In the genomic region with DNA sequence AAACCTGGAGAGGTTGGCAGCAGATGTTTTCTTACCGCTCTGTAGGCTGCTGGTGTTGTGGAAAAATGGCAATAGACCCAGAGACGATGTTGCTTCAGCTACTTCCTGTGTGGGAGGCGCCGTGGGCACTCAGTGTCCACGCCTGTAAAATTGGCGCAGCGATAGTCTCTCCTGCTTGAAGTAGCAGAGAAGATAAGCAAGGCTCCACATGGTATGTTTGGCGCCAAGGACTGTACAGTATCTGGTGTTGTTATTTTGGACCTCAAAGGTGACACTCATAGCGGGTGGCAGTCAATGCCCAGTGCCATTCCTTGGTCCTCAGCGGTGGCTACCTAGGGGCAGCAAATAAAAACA, we compare ENCODE assay signal across 8 mouse cellular contexts. TPM values are rescaled to one million over a fixed set of nuclear protein-coding genes. Genes with fewer than 3 reads are reported as not detected.
A peak's percentile ranks its signal among the peaks of the same experiment; 100 is the strongest.
DNase-seq lines count a peak whose midpoint lies in the region; ATAC-seq lines count a peak whose summit lies in the region.

No protein-coding gene starts in this region.

- no peak for ATAC-seq in heart, embryonic 12.5 days (ENCODE audit: insufficient number of reproducible peaks, low FRiP score)
- no peak for ATAC-seq in limb, embryonic 13.5 days (ENCODE audit: low FRiP score, low read depth)

- peak overlapping the region; percentile 26; the same call in 1 of the 2 replicates for H3K9ac ChIP-seq in heart, embryonic 12.5 days
- H3K9ac ChIP-seq in limb, embryonic 13.5 days = no peak overlapping the region

- no peaks in the 10 kb centered on the region for H3K9me3 ChIP-seq in heart, embryonic 12.5 days (replicated peaks)
- no peaks in the 10 kb centered on the region for H3K9me3 ChIP-seq in limb, embryonic 13.5 days

- no peaks in the 10 kb centered on the region for H3K4me1 ChIP-seq in brown adipose tissue, adult 24 weeks (ENCODE audit: control insufficient read depth, insufficient read depth, insufficient read length, low read length)
- peaks cover 65% of the 10 kb centered on the region for H3K4me1 ChIP-seq in heart, embryonic 12.5 days (replicated peaks)
- peaks cover 51% of the 10 kb centered on the region for H3K4me1 ChIP-seq in limb, embryonic 13.5 days

- H3K4me3 ChIP-seq in brown adipose tissue, adult 24 weeks (ENCODE audit: insufficient read depth, low read depth, low read length) = peak overlapping the region; percentile 34; the same call in 1 of the 2 replicates
- H3K4me3 ChIP-seq in heart, embryonic 12.5 days = peak overlapping the region; percentile 14
- no peak overlapping the region for H3K4me3 ChIP-seq in limb, embryonic 13.5 days

- no peaks in the 10 kb centered on the region for H3K36me3 ChIP-seq in heart, embryonic 12.5 days
- H3K36me3 ChIP-seq in limb, embryonic 13.5 days = no peaks in the 10 kb centered on the region

- peak; percentile 44 for DNase-seq in CD4-positive, CD25-positive, alpha-beta regulatory T cell, adult 2 months (ENCODE audit: low read depth, low spot score)
- DNase-seq in natural killer cell, adult 2 months (ENCODE audit: low spot score in 2 of 2) = peak; percentile 16 to 33
- DNase-seq in adipocyte (ENCODE audit: low spot score) = no peak
- no peak for DNase-seq in adrenal gland, postnatal 36 days
- DNase-seq in cerebellum, postnatal 36 days = no peak

- H3K27ac ChIP-seq in brown adipose tissue, adult 24 weeks (replicated peaks; ENCODE audit: low read depth, low read length) = no peak overlapping the region
- 0 out of 2 replicates have a peak overlapping the region, but pooled peaks have one; percentile 6 for H3K27ac ChIP-seq in heart, embryonic 12.5 days (ENCODE audit: poor library complexity, severe bottlenecking)
- no peak overlapping the region for H3K27ac ChIP-seq in limb, embryonic 13.5 days

- H3K4me2 ChIP-seq in heart, embryonic 12.5 days = peak overlapping the region; percentile 61
- peak overlapping the region; percentile 46 for H3K4me2 ChIP-seq in limb, embryonic 13.5 days (replicated peaks)

- H3K27me3 ChIP-seq in heart, embryonic 12.5 days (replicated peaks) = peaks cover 12% of the 10 kb centered on the region
- peaks cover 70% of the 10 kb centered on the region for H3K27me3 ChIP-seq in limb, embryonic 13.5 days

- WGBS in heart, embryonic 12.5 days = 3% methylated on average over 10 of the region's 10 CpGs
- 13% methylated on average over 10 of the region's 10 CpGs for WGBS in limb, embryonic 13.5 days

RNA-seq across cellular contexts. Expression of gene Aldh1b1, which starts 34.7 kb away (rescaled TPM):
- 0.50 and 0.79 TPM in 2 replicates for polyA plus RNA-seq in brown adipose tissue, adult 24 weeks (2012; ENCODE audit: insufficient read depth, insufficient read length, missing spikeins)
- polyA plus RNA-seq in heart, embryonic 12.5 days (2016; fragmentation: Nextera tagmentation; extraction: Ambion mirVana) = 104 and 107 TPM in 2 replicates
- polyA plus RNA-seq in limb, embryonic 13.5 days (2015; fragmentation: Nextera tagmentation; extraction: Ambion mirVana) = 1.9 and 2.2 TPM in 2 replicates
- 10 to 100 TPM; 20.2 to 34.4 TPM for total RNA-seq in adrenal gland, postnatal 36 days (2021)

Comparison
In these comparisons a context has a peak if more than half of its experiments do, and no peak if none do; other contexts are left out.
1. DNase-seq: peak in CD4-positive, CD25-positive, alpha-beta regulatory T cell, adult 2 months (single experiment) and natural killer cell, adult 2 months (2 of 2); none in adipocyte (single experiment), adrenal gland, postnatal 36 days (0 of 2) and cerebellum, postnatal 36 days (0 of 2).
2. RNA of gene Aldh1b1, which starts 34.7 kb away (polyA plus RNA-seq): 104 to 107 TPM in heart, embryonic 12.5 days; 1.9 to 2.2 TPM in limb, embryonic 13.5 days and 0.50 to 0.79 TPM in brown adipose tissue, adult 24 weeks; every median in the first group is over 10 times any median in the second.